Mouse (Mus musculus): ENCODE data around the gene Ptpn13. TPM values are rescaled to one million over a fixed set of nuclear protein-coding genes. Genes with fewer than 3 reads are reported as not detected.
A peak's percentile ranks its signal among the peaks of the same experiment; 100 is the strongest.

Gene Ptpn13
- polyA plus RNA-seq, 1 experiment from 2014 or later: 31.1 TPM

DNA sequence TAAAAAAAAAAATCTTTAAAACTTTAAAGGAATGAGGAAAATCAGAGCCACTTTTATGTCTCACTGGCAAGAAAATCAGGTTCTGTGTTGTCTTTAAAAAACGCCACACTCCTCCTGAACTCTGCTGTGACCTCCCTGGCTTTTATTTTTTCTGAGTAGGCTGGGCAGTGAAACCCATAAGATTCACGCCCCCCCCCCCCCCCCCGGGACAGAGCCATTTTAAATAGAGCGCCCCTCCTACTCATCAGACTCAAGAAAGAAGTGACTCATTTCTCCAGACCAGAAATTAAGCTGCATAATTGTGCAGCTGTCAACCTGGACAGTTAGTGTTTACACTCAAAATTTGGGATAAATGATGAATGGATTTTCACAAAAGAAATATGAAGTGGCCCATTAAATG lies 31.8 kb upstream of the Ptpn13 start:
- no peaks in the 10 kb centered on the region for H3K9me3 ChIP-seq (ENCODE audit: low read length)
- peaks cover 15% of the 10 kb centered on the region for H3K4me1 ChIP-seq (ENCODE audit: insufficient read depth, low read length)
- no peak overlapping the region for H3K4me3 ChIP-seq (ENCODE audit: low read length)
- ATAC-seq (ENCODE audit: low FRiP score, low TSS enrichment): no peak
- H3K9ac ChIP-seq (replicated peaks; ENCODE audit: low read length): no peak overlapping the region
- no peaks in the 10 kb centered on the region for H3K27me3 ChIP-seq (ENCODE audit: insufficient read depth, low read length)
- H3K27ac ChIP-seq (ENCODE audit: low read length): no peak overlapping the region
- 19% methylated on average over 4 of the region's 4 CpGs for WGBS
- H3K4me2 ChIP-seq (replicated peaks; ENCODE audit: low read depth, low read length): peak overlapping the region; percentile 12; the same call in 1 of the 2 replicates
- no peaks in the 10 kb centered on the region for H3K36me3 ChIP-seq (ENCODE audit: insufficient read depth, low read length)

DNA sequence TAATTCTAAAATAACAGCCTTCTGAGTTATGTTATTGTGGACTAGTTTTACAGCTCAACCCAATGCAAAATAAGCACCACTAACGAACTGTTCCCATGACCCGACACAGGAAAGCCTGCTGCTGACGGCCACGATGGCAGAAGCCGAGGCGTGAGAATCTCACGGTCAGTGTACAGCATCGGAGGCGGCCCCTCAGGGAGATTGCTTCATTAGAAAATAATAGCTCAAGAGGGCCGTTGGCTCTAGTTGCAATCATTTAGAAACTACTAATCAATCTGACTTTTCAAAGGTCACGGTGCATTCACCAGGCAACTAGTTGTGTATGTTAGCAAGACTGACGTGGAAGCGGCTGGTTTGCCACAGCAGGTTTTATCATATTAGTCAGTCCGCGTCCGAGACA lies 31.2 kb upstream of the Ptpn13 start:
- Histone ChIP-seq H3K27me3 (ENCODE audit: insufficient read depth, low read length) (no peaks in the 10 kb centered on the region), H3K4me2 (replicated peaks; ENCODE audit: low read depth, low read length) (peak overlapping the region; percentile 12; the same call in 1 of the 2 replicates), H3K9me3 (ENCODE audit: low read length) (no peaks in the 10 kb centered on the region), H3K27ac (ENCODE audit: low read length) (no peak overlapping the region), H3K36me3 (ENCODE audit: insufficient read depth, low read length) (no peaks in the 10 kb centered on the region), H3K9ac (replicated peaks; ENCODE audit: low read length) (no peak overlapping the region), H3K4me1 (ENCODE audit: insufficient read depth, low read length) (peaks cover 15% of the 10 kb centered on the region), H3K4me3 (ENCODE audit: low read length) (no peak overlapping the region)
- WGBS: 45% methylated on average over 16 of the region's 16 CpGs
- no peak for ATAC-seq (ENCODE audit: low FRiP score, low TSS enrichment)

DNA sequence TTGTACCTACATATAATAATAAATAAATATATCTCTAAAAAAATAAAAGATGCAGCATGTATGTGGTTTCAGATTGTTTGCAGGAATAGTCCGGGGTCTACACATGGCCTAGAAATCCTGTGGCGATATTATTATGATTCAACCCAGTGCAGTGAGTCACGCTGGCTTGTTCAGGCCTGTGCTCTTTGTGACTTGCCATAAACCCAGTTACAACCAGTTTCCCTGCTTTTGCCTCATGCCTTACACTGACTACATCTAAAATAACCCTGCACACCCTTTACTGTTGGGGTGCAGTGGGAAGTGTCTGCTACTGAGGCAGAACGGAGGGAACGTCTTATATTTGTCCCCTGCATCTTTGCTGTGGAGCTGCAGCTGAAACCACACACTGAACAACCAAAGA lies 29.3 kb upstream of the Ptpn13 start:
- WGBS: 84% methylated on average over 5 of the region's 5 CpGs

DNA sequence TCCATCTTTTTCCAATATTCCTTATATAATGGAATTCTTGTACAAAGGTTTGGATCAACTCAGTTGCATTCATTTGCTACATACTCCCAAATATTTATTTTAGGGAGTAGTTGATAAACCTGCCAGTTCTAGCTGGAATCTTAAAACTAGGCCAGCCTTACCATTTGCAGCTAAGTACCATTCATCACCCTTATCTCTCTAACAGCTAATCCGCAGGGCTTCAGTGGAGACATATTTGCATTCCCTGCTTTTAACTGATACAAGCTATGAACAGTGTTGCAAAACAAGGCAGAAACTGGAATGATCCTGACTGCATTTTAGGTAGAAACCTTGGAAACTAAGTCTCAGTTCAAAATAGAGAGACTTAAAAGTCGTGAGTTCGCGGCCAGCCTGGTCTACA lies 27.6 kb upstream of the Ptpn13 start:
- no peak for ATAC-seq (ENCODE audit: low FRiP score, low TSS enrichment)
- H3K27ac ChIP-seq (ENCODE audit: low read length): no peak overlapping the region
- H3K27me3 ChIP-seq (ENCODE audit: insufficient read depth, low read length): no peaks in the 10 kb centered on the region
- WGBS: 86% methylated on average over 4 of the region's 4 CpGs
- H3K9ac ChIP-seq (replicated peaks; ENCODE audit: low read length): no peak overlapping the region
- no peak overlapping the region for H3K4me2 ChIP-seq (replicated peaks; ENCODE audit: low read depth, low read length)
- H3K4me3 ChIP-seq (ENCODE audit: low read length): no peak overlapping the region
- H3K9me3 ChIP-seq (ENCODE audit: low read length): no peaks in the 10 kb centered on the region
- H3K4me1 ChIP-seq (ENCODE audit: insufficient read depth, low read length): peaks cover 21% of the 10 kb centered on the region
- no peaks in the 10 kb centered on the region for H3K36me3 ChIP-seq (ENCODE audit: insufficient read depth, low read length)

More for the DNA sequence above, 29.3 kb upstream of the Ptpn13 start:
- H3K36me3 ChIP-seq (ENCODE audit: insufficient read depth, low read length): no peaks in the 10 kb centered on the region
- H3K4me1 ChIP-seq (ENCODE audit: insufficient read depth, low read length): peaks cover 15% of the 10 kb centered on the region
- no peak overlapping the region for H3K4me3 ChIP-seq (ENCODE audit: low read length)
- no peaks in the 10 kb centered on the region for H3K9me3 ChIP-seq (ENCODE audit: low read length)
- H3K9ac ChIP-seq (replicated peaks; ENCODE audit: low read length): no peak overlapping the region
- no peak overlapping the region for H3K27ac ChIP-seq (ENCODE audit: low read length)
- H3K27me3 ChIP-seq (ENCODE audit: insufficient read depth, low read length): no peaks in the 10 kb centered on the region
- no peak overlapping the region for H3K4me2 ChIP-seq (replicated peaks; ENCODE audit: low read depth, low read length)
- 0 out of 2 replicates have a peak, but pooled peaks have one; percentile 6 for ATAC-seq (ENCODE audit: low FRiP score, low TSS enrichment)

DNA sequence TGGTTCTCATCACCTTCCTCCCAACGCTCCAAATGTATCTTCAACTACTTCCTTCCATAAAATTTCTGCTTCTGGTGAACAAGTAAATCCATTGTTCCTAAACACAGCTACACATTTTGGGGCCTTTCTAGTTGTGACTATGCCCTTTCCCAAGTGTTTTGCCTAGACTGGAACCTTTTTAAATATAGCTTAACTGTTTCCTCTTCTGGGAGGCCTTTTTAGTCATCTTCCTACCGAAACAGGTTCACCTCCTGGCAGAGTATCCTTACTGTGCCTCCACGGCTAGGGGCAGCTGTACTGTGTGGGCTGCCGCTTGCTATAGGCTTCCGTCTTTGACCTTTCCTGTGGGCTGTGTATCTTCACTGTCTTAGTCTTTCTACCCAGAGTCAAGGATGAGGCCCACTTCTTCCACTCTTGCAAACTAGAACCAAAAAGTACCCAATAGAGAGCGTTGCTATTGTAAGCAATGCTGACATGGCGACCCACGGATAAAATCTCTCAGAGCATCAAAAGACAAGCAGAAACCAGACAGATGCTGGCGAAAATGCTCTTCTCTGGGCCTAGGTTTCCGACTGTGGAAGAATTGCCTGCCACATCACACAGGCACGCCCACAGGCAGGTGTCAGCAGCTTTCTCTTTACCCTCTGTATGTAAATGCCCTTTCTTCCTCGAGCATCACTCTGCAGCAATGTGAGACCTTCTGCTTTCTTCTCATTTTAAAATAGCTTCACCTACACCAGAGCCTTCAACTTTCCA lies 20.6 kb upstream of the Ptpn13 start:
- H3K27me3 ChIP-seq (ENCODE audit: insufficient read depth, low read length): no peaks in the 10 kb centered on the region
- no peak overlapping the region for H3K4me3 ChIP-seq (ENCODE audit: low read length)
- H3K4me2 ChIP-seq (replicated peaks; ENCODE audit: low read depth, low read length): no peak overlapping the region
- H3K36me3 ChIP-seq (ENCODE audit: insufficient read depth, low read length): no peaks in the 10 kb centered on the region
- no peaks in the 10 kb centered on the region for H3K9me3 ChIP-seq (ENCODE audit: low read length)
- no peak overlapping the region for H3K9ac ChIP-seq (replicated peaks; ENCODE audit: low read length)
- H3K27ac ChIP-seq (ENCODE audit: low read length): no peak overlapping the region
- WGBS: 80% methylated on average over 12 of the region's 12 CpGs
- no peak for ATAC-seq (ENCODE audit: low FRiP score, low TSS enrichment)
- peaks cover 17% of the 10 kb centered on the region for H3K4me1 ChIP-seq (ENCODE audit: insufficient read depth, low read length)

DNA sequence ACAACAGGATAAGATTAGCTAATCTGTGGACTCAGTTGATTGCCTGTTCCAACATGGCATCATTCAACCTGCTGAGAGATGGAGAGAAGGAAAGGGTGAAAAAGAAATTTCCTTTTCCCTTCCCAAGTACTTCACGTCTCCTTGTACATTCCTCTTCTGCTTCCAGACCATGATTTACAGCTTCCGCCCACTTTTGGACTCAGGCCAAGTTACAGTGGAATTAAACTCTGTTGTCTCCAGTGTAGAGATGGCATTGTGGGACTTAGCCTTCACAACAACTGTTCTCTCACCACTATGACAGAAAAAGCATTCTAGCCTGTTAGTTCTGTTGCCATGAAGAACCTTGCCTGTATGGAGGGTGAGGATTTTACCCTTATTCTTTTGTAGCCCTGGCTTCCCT lies 19.1 kb upstream of the Ptpn13 start:
- no peak overlapping the region for H3K9ac ChIP-seq (replicated peaks; ENCODE audit: low read length)
- no peaks in the 10 kb centered on the region for H3K36me3 ChIP-seq (ENCODE audit: insufficient read depth, low read length)
- no peak overlapping the region for H3K4me3 ChIP-seq (ENCODE audit: low read length)
- ATAC-seq (ENCODE audit: low FRiP score, low TSS enrichment): no peak
- H3K27me3 ChIP-seq (ENCODE audit: insufficient read depth, low read length): no peaks in the 10 kb centered on the region
- peaks cover 17% of the 10 kb centered on the region for H3K4me1 ChIP-seq (ENCODE audit: insufficient read depth, low read length)
- H3K9me3 ChIP-seq (ENCODE audit: low read length): no peaks in the 10 kb centered on the region
- no peak overlapping the region for H3K27ac ChIP-seq (ENCODE audit: low read length)
- WGBS: 29% methylated on average over 2 of the region's 2 CpGs
- no peak overlapping the region for H3K4me2 ChIP-seq (replicated peaks; ENCODE audit: low read depth, low read length)

DNA sequence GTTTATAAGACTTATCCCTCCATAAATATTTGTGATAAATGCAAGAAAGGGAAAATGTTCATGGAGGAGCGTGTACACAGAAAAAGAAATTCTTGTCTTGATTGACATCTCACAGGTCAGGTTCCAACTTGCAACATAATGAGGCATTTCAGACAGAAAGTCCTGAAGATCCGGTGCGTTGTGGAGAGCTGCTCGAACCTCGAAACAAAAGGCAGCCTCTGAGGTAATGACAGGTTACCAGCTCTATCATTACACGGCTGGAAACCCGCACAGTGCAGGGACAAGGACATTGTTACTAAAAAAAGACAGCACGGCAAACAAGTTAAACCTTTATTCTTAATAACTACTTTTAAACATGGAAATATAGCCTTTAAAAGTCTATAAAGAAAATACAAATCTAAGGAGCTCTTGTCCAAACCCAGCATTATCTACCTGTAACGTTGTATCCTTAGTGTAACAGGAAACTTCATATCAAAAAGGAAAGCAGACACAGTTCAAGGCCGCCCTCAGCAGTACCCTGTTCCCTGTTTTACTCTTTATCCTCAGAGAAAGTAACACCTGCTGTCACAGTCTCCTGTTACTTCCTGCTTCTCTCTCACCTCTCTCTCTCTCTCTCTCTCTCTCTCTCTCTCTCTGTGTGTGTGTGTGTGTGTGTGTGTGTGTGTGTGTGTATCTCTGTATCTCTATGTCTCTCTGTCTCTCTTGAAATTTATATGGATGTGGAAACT lies 12.8 kb upstream of the Ptpn13 start:
- H3K9ac ChIP-seq (replicated peaks; ENCODE audit: low read length): no peak overlapping the region
- no peaks in the 10 kb centered on the region for H3K9me3 ChIP-seq (ENCODE audit: low read length)
- peaks cover 17% of the 10 kb centered on the region for H3K4me1 ChIP-seq (ENCODE audit: insufficient read depth, low read length)
- no peaks in the 10 kb centered on the region for H3K27me3 ChIP-seq (ENCODE audit: insufficient read depth, low read length)
- 60% methylated on average over 10 of the region's 10 CpGs for WGBS
- H3K27ac ChIP-seq (ENCODE audit: low read length): no peak overlapping the region
- no peaks in the 10 kb centered on the region for H3K36me3 ChIP-seq (ENCODE audit: insufficient read depth, low read length)
- no peak overlapping the region for H3K4me2 ChIP-seq (replicated peaks; ENCODE audit: low read depth, low read length)
- ATAC-seq (ENCODE audit: low FRiP score, low TSS enrichment): no peak
- no peak overlapping the region for H3K4me3 ChIP-seq (ENCODE audit: low read length)

DNA sequence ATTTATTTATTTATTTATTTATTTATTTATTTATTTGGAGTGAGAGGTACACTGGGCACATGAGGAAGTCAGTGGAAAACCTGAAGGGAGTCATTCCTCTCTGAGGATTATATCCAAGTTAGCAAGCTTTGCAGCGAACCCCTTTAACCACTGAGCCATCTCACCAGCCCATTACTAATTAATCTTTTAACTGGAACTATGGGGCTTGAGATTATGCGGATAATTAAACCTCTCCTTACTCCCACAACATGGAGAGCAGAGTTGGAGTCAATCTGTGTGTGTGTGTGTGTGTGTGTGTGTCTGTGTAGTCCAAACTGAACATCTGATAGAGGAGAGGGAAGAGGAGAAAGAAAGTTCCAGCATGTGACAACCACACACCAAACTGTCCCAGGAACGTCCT lies 10.4 kb upstream of the Ptpn13 start:
- peak; percentile 66; the same call in 1 of the 2 replicates for ATAC-seq (ENCODE audit: low FRiP score, low TSS enrichment)
- WGBS: 46% methylated on average over 3 of the region's 3 CpGs
- Histone ChIP-seq H3K4me1 (ENCODE audit: insufficient read depth, low read length) (peaks cover 34% of the 10 kb centered on the region), H3K9ac (replicated peaks; ENCODE audit: low read length) (no peak overlapping the region), H3K4me2 (replicated peaks; ENCODE audit: low read depth, low read length) (no peak overlapping the region), H3K27ac (ENCODE audit: low read length) (peak overlapping the region; percentile 58; the same call in 1 of the 2 replicates), H3K27me3 (ENCODE audit: insufficient read depth, low read length) (no peaks in the 10 kb centered on the region; the same call in 1 of the 2 replicates), H3K9me3 (ENCODE audit: low read length) (no peaks in the 10 kb centered on the region), H3K36me3 (ENCODE audit: insufficient read depth, low read length) (no peaks in the 10 kb centered on the region), H3K4me3 (ENCODE audit: low read length) (no peak overlapping the region)

DNA sequence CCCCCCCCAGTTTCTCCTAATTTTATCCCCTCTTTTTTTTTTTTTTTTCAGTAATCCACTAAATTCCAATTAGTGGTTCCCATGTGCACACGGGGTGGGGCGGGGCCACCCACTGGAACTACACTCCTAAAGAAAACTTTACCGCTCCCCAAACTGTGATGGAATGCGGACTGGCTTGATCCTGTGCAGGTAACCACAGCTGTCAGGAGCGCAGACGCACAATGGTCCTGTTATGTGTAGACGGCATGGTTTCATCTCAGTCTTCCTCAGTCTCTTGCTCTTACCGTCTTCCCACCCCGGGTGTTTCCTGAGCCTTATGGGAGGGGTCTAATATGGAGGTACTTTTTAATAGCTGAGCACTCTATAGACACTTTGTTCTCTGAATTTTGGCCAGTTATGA lies 7.0 kb upstream of the Ptpn13 start:
- 79% methylated on average over 9 of the region's 9 CpGs for WGBS
- H3K27ac ChIP-seq (ENCODE audit: low read length): no peak overlapping the region
- H3K4me1 ChIP-seq (ENCODE audit: insufficient read depth, low read length): peaks cover 58% of the 10 kb centered on the region
- H3K27me3 ChIP-seq (ENCODE audit: insufficient read depth, low read length): no peaks in the 10 kb centered on the region; the same call in 1 of the 2 replicates
- ATAC-seq (ENCODE audit: low FRiP score, low TSS enrichment): no peak
- no peaks in the 10 kb centered on the region for H3K9me3 ChIP-seq (ENCODE audit: low read length)
- no peaks in the 10 kb centered on the region for H3K36me3 ChIP-seq (ENCODE audit: insufficient read depth, low read length)
- H3K4me3 ChIP-seq (ENCODE audit: low read length): no peak overlapping the region
- H3K4me2 ChIP-seq (replicated peaks; ENCODE audit: low read depth, low read length): no peak overlapping the region
- H3K9ac ChIP-seq (replicated peaks; ENCODE audit: low read length): no peak overlapping the region

DNA sequence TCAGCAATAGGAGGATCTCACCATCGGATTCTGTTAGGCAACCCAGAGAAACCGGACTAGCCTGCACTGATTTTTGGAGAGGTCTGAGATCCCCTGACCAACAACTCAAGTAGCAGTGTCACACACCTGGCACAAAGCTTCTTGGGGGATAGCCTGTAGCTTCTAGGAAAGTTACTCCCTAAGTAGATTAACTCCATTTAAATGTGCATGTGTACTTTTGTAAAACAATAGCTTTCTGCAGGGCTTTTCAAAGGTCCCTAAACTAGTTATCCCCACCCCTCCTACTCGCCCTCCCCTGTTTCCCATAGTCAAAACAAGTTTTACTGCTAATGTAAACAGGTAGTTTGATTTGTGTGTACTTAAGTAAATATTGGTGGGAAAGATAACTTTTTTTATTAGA lies 6.1 kb upstream of the Ptpn13 start:
- Histone ChIP-seq H3K9me3 (ENCODE audit: low read length) (no peaks in the 10 kb centered on the region), H3K27me3 (ENCODE audit: insufficient read depth, low read length) (no peaks in the 10 kb centered on the region; the same call in 1 of the 2 replicates), H3K36me3 (ENCODE audit: insufficient read depth, low read length) (no peaks in the 10 kb centered on the region), H3K4me3 (ENCODE audit: low read length) (no peak overlapping the region), H3K4me1 (ENCODE audit: insufficient read depth, low read length) (peaks cover 60% of the 10 kb centered on the region), H3K9ac (replicated peaks; ENCODE audit: low read length) (no peak overlapping the region), H3K4me2 (replicated peaks; ENCODE audit: low read depth, low read length) (no peak overlapping the region), H3K27ac (ENCODE audit: low read length) (no peak overlapping the region)
- WGBS: 77% methylated on average over 3 of the region's 3 CpGs
- ATAC-seq (ENCODE audit: low FRiP score, low TSS enrichment): no peak

Data from kidney, embryonic 16.5 days (tissue).